Mouse (Mus musculus) gastrocnemius, postnatal 10 days (tissue): ENCODE measurements around the gene Klhl12. TPM values are rescaled to one million over a fixed set of nuclear protein-coding genes. Genes with fewer than 3 reads are reported as not detected.
"Not testable (repeated sequence)": the region's sequence is repeated elsewhere in the genome, so short reads cannot be mapped to it uniquely, and the experiment has no call there.

Experiments
- DNase-seq: peaks from one replicate; pipeline ENCODE4 v3.0.0; 2021; ENCODE audit warnings: mixed read lengths
- total RNA-seq, 2 experiments: library from RNA; stranded (reverse); gene quantifications; 2 replicates each; pipeline ENCODE4 v1.2.3; 2021

Gene Klhl12
- total RNA-seq, 2 experiments from 2014 or later, result 10.1 to 10.7 TPM

- DNase-seq, result not testable (repeated sequence)
Observed at GRCm38 (mm10) chr1:134448537-134448936, 6.8 kb upstream of the Klhl12 start.

GRCm38 (mm10) chr1:134450201-134450600, 5.1 kb upstream of the Klhl12 start:
- no peak for DNase-seq

- DNase-seq, result peak; percentile 24
Observed at GRCm38 (mm10) chr1:134450986-134451385, 4.3 kb upstream of the Klhl12 start.

GRCm38 (mm10) chr1:134456060-134456459, 729 bp downstream of the Klhl12 start:
- DNase-seq, result no peak

- DNase-seq, result no peak
Observed at GRCm38 (mm10) chr1:134458139-134458727, 2.9 kb downstream of the Klhl12 start.

GRCm38 (mm10) chr1:134460294-134461284, 5.3 kb downstream of the Klhl12 start:
- no peak for DNase-seq

GRCm38 (mm10) chr1:134484623-134485022, 29.3 kb downstream of the Klhl12 start:
- DNase-seq, result no peak

- DNase-seq, result no peak
Observed at GRCm38 (mm10) chr1:134490903-134491801, 35.8 kb downstream of the Klhl12 start.

- no peak for DNase-seq
Observed at GRCm38 (mm10) chr1:134492276-134492675, 36.9 kb downstream of the Klhl12 start.

GRCm38 (mm10) chr1:134493496-134493895, 38.2 kb downstream of the Klhl12 start:
- DNase-seq, result no peak

GRCm38 (mm10) chr1:134493956-134494355, 38.6 kb downstream of the Klhl12 start:
- DNase-seq, result no peak

GRCm38 (mm10) chr1:134494428-134495215, 39.3 kb downstream of the Klhl12 start, which contains the start of gene Rabif:
TSS of gene Rabif (plus strand) at chr1:134494648.
- peak; percentile 100 for DNase-seq

- no peak for DNase-seq
Observed at GRCm38 (mm10) chr1:134495216-134495539, 39.8 kb downstream of the Klhl12 start.

GRCm38 (mm10) chr1:134495991-134496390, 40.7 kb downstream of the Klhl12 start:
- no peak for DNase-seq

GRCm38 (mm10) chr1:134500916-134501315, 45.6 kb downstream of the Klhl12 start:
- no peak for DNase-seq

GRCm38 (mm10) chr1:134506201-134506600, 50.9 kb downstream of the Klhl12 start:
- no peak for DNase-seq

GRCm38 (mm10) chr1:134510018-134510417, 54.7 kb downstream of the Klhl12 start:
- no peak for DNase-seq

GRCm38 (mm10) chr1:134512183-134512582, 56.9 kb downstream of the Klhl12 start:
- no peak for DNase-seq

GRCm38 (mm10) chr1:134512584-134512983, 57.3 kb downstream of the Klhl12 start:
- no peak for DNase-seq

GRCm38 (mm10) chr1:134513312-134513860, 58.1 kb downstream of the Klhl12 start:
- DNase-seq, result peak; percentile 33
